Mouse (Mus musculus) bone marrow, adult 2 months (tissue): ENCODE results near the gene Cacna1c.

ENCODE experiments used
- CTCF ChIP-seq: fragments of 200-500 bp; IDR thresholded peaks from 2 replicates; pipeline ENCODE4 v1.5.1; 2011; ENCODE audit warnings: low read length, control low read depth; ENCODE audit not compliant: control insufficient read depth, insufficient read depth
- POLR2A ChIP-seq: fragments of 200-500 bp; IDR thresholded peaks from 2 replicates; pipeline ENCODE4 v1.6.1; 2011; ENCODE audit warnings: low read depth, mild to moderate bottlenecking, control low read depth, low read length, borderline replicate concordance; ENCODE audit not compliant: control insufficient read depth

DNA sequence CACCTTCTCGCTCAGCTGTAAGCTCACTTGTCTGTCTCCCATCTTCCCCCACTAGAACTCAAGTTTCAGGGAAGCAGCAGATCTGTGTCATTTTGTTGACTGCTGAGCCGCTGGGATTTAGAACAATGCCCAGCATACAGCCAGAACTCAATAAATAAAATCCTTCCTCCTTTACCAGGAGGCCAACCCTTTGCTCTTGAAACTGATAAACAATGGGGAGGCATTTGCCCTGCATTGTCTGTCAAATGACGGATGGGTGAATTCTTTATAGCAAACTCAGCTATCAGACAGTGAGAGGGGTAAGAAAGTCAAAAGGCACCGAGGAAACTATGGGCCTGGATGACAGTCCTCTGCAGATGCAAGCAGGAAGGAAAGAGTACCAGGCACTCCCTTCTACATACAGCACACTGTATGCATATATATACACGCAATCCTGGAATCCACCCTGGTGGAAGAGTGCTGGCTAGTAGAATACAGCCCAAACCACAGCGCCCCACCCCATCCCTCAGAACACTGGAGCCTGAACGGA lies 187.5 kb downstream of the Cacna1c start:
- TF ChIP-seq POLR2A (no peak), CTCF (no peak)
